Mouse (Mus musculus) bone marrow, adult 2 months (tissue): Measurements from ENCODE around the gene Ercc1.

Experiments used
- CTCF ChIP-seq: fragments of 200-500 bp; IDR thresholded peaks from 2 replicates; pipeline ENCODE4 v1.5.1; 2011; ENCODE audit warnings: low read length, control low read depth; ENCODE audit not compliant: control insufficient read depth, insufficient read depth
- POLR2A ChIP-seq: fragments of 200-500 bp; IDR thresholded peaks from 2 replicates; pipeline ENCODE4 v1.6.1; 2011; ENCODE audit warnings: low read depth, mild to moderate bottlenecking, control low read depth, low read length, borderline replicate concordance; ENCODE audit not compliant: control insufficient read depth

GRCm38 (mm10) chr7:19359892-19360641, 15.5 kb downstream of the Ercc1 start:
- TF ChIP-seq POLR2A (no peak), CTCF (no peak)
